Mouse (Mus musculus) heart, embryonic 15.5 days (tissue): ENCODE measurements at regions not wholly inside any gene's neighbourhood (a gene's known extent, or its start where the extent isn't known, plus 50 kb on each side); places are given as distances from the start of the nearest gene placed in this dataset.

Experiments
- ATAC-seq: fragments of 200-750 bp; cut with Nextera tagmentation; replicated peaks from 2 replicates; pipeline ENCODE4 v1.8.0; 2017; ENCODE audit warnings: low read depth, moderate TSS enrichment; ENCODE audit not compliant: insufficient number of reproducible peaks, insufficient read depth, low FRiP score
- H3K27ac ChIP-seq: fragments of 300-500 bp; sonication (generic); 2 replicates; pipeline ENCODE4 v1.5.1; 2015; ENCODE audit warnings: mild to moderate bottlenecking, inconsistent platforms
- H3K27me3 ChIP-seq: fragments of 300-500 bp; sonication (generic); 2 replicates; pipeline ENCODE4 v1.6.1; 2015; ENCODE audit warnings: inconsistent platforms
- H3K36me3 ChIP-seq: fragments of 300-500 bp; sonication (generic); 2 replicates; pipeline ENCODE4 v1.6.1; 2015; ENCODE audit warnings: mild to moderate bottlenecking, inconsistent platforms
- H3K4me1 ChIP-seq: fragments of 300-500 bp; sonication (generic); replicated peaks from 2 replicates; pipeline ENCODE4 v1.6.1; 2015; ENCODE audit warnings: inconsistent platforms
- H3K4me2 ChIP-seq: fragments of 300-500 bp; sonication (generic); 2 replicates; pipeline ENCODE4 v1.6.1; 2015; ENCODE audit warnings: inconsistent platforms, mild to moderate bottlenecking, moderate library complexity
- H3K4me3 ChIP-seq: fragments of 300-500 bp; sonication (generic); 2 replicates; pipeline ENCODE4 v1.5.1; 2015; ENCODE audit warnings: mild to moderate bottlenecking, inconsistent platforms
- H3K9ac ChIP-seq: fragments of 300-500 bp; sonication (generic); 2 replicates; pipeline ENCODE4 v1.6.1; 2015; ENCODE audit warnings: mild to moderate bottlenecking, inconsistent platforms
- H3K9me3 ChIP-seq: fragments of 300-500 bp; sonication (generic); replicated peaks from 2 replicates; pipeline ENCODE4 v1.6.1; 2016; ENCODE audit warnings: inconsistent platforms
- WGBS: fragments of 180-500 bp; shearing (Covaris S2); methylation state at CpG from one replicate; pipeline ENCODE4 v1.1.7; 2015; ENCODE audit warnings: mixed read lengths; 5-methylcytosine and 5-hydroxymethylcytosine counted together

DNA sequence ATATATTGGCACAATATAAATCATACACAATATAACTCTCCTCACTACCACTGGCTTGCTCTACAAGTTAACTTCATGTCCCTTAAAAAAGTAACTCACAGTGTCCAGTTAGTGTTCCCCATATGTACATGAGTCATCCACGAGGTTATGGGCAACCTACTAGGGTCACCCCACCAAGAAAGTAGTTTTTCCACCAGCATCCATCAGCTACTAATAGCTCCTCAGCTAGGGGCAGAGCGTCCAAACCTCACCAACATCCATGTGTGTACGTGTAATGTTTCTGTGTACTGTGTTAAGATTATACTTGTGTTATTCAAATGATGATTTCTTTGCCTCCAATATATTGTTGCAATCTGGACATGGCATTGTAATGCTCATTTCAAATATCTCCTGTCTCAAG, 264.7 kb upstream of the 9630041A04Rik start:
- 79% methylated on average over 3 of the region's 3 CpGs for WGBS
- no peak for ATAC-seq
- no peak overlapping the region for H3K27ac ChIP-seq
- no peak overlapping the region for H3K9ac ChIP-seq
- H3K4me1 ChIP-seq, result no peaks in the 10 kb centered on the region
- no peaks in the 10 kb centered on the region for H3K9me3 ChIP-seq
- no peak overlapping the region for H3K4me3 ChIP-seq
- no peaks in the 10 kb centered on the region for H3K36me3 ChIP-seq
- no peak overlapping the region for H3K4me2 ChIP-seq
- no peaks in the 10 kb centered on the region for H3K27me3 ChIP-seq

DNA sequence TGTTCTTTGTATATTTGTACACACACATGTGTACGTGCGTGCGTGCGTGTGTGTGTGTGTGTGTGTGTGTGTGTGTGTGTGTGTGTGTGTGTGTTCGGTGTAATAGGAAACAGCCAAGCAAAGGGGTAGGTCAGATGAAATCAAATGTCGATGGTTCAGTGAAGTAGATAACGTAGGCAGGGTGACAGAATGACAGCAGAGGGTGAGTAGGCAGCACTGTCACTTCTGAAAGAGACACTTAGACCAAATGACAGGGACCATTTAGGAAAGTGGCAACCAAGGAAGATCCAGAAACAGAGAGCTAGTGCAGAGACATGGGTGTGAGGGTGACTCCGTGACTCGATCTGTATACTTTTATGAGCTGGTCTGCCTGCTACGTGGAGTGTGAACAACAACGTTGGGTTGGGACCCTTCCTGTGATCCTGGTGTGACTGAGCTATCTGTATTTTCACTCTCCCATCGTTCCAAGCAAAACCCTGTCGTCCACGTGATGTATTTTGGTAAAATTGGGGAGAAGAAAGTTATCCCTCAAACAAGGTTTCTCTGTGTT, 266.5 kb upstream of the 9630041A04Rik start:
- Histone ChIP-seq H3K27me3 (no peaks in the 10 kb centered on the region), H3K4me1 (no peaks in the 10 kb centered on the region), H3K9ac (no peak overlapping the region), H3K36me3 (no peaks in the 10 kb centered on the region), H3K9me3 (no peaks in the 10 kb centered on the region), H3K4me2 (no peak overlapping the region), H3K27ac (no peak overlapping the region), H3K4me3 (no peak overlapping the region)
- ATAC-seq, result no peak
- WGBS, result 59% methylated on average over 14 of the region's 14 CpGs

DNA sequence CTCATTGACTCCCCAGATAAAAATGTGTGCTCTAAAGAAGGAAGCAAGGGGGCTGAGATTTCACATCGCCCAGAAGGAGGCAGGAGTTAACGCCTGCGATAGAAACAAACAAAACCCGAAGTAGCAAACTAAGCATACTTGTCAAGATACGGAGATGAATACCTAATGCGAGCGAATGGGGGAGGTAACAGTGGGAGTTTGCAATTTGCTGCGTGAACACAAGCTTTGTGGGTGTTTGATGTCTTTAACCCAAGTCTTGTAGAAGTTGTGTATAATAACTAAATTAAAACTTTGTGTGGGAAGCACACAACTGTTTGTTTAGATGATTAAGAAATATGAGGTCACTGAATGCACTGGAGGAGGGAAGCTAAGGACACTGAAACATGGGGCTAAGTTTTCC, 269.0 kb upstream of the 9630041A04Rik start:
- no peaks in the 10 kb centered on the region for H3K36me3 ChIP-seq
- no peak overlapping the region for H3K4me2 ChIP-seq
- H3K4me1 ChIP-seq, result no peaks in the 10 kb centered on the region
- H3K9ac ChIP-seq, result no peak overlapping the region
- no peak overlapping the region for H3K27ac ChIP-seq
- no peak for ATAC-seq
- H3K4me3 ChIP-seq, result no peak overlapping the region
- 73% methylated on average over 8 of the region's 8 CpGs for WGBS
- H3K27me3 ChIP-seq, result no peaks in the 10 kb centered on the region
- H3K9me3 ChIP-seq, result no peaks in the 10 kb centered on the region

- no peak for ATAC-seq
- no peak overlapping the region for H3K27ac ChIP-seq
- no peaks in the 10 kb centered on the region for H3K4me1 ChIP-seq
- no peaks in the 10 kb centered on the region for H3K9me3 ChIP-seq
- no peaks in the 10 kb centered on the region for H3K36me3 ChIP-seq
- H3K9ac ChIP-seq, result no peak overlapping the region
- H3K4me3 ChIP-seq, result no peak overlapping the region
- H3K4me2 ChIP-seq, result no peak overlapping the region
- H3K27me3 ChIP-seq, result no peaks in the 10 kb centered on the region
- 75% methylated on average over 8 of the region's 8 CpGs for WGBS
Measured at GRCm38 (mm10) chr9:101591681-101592080, 270.0 kb upstream of the 9630041A04Rik start.

DNA sequence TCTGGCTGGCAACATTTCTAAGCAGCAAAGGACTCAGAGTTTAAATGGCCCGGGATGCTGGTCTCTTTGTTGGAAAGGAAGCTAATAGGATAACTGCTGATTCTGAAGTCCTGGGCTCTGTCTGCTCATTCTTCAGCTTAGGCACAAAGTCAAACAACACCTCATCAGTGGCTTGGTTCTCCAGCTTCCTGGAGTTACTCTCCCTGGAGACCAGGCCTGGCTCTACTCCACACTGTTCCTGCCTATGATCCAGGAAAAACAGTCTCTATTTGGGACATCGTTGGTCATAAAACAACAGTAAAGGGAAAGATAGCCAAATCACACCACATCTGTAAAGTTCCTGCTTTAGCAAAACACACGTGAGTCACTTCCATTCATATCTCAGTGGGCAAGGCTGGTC, 271.3 kb upstream of the 9630041A04Rik start:
- no peak overlapping the region for H3K9ac ChIP-seq
- 50% methylated on average over 3 of the region's 3 CpGs for WGBS
- no peak overlapping the region for H3K27ac ChIP-seq
- H3K27me3 ChIP-seq, result no peaks in the 10 kb centered on the region
- H3K4me1 ChIP-seq, result no peaks in the 10 kb centered on the region
- no peaks in the 10 kb centered on the region for H3K36me3 ChIP-seq
- no peak; the same call in 1 of the 2 replicates for ATAC-seq
- H3K4me3 ChIP-seq, result no peak overlapping the region
- no peaks in the 10 kb centered on the region for H3K9me3 ChIP-seq
- H3K4me2 ChIP-seq, result no peak overlapping the region

DNA sequence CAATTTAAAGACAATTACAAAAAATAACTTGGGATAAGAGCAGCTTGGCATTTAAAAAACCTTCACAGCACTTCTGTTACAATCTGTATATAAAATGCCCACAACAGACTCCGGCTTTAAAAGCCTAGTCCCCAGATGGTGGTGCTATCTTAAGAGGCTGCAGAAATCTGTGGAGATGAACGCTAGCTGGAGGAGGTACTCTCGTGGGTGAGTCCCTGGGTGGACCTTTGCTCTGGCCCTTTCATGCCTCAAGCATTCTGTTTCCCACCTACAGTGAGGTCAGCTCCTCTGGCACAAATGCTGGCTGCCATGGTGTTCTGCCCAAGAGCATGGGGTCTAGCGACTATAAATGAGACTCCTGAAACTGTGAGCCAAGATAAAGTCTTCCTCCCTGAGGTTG, 280.6 kb upstream of the 9630041A04Rik start:
- Histone ChIP-seq H3K27ac (no peak overlapping the region), H3K36me3 (no peaks in the 10 kb centered on the region), H3K9me3 (no peaks in the 10 kb centered on the region), H3K4me1 (no peaks in the 10 kb centered on the region), H3K27me3 (no peaks in the 10 kb centered on the region), H3K4me3 (no peak overlapping the region), H3K9ac (no peak overlapping the region), H3K4me2 (no peak overlapping the region)
- WGBS, result 86% methylated on average over 4 of the region's 4 CpGs
- no peak for ATAC-seq

- H3K27ac ChIP-seq, result no peak overlapping the region
- H3K4me3 ChIP-seq, result no peak overlapping the region
- no peak for ATAC-seq
- no peaks in the 10 kb centered on the region for H3K4me1 ChIP-seq
- H3K36me3 ChIP-seq, result no peaks in the 10 kb centered on the region
- H3K4me2 ChIP-seq, result no peak overlapping the region
- no peaks in the 10 kb centered on the region for H3K27me3 ChIP-seq
- no peak overlapping the region for H3K9ac ChIP-seq
- no peaks in the 10 kb centered on the region for H3K9me3 ChIP-seq
- WGBS, result 18% methylated on average over 4 of the region's 4 CpGs
Measured at GRCm38 (mm10) chr9:101570714-101571113, 290.9 kb upstream of the 9630041A04Rik start.

DNA sequence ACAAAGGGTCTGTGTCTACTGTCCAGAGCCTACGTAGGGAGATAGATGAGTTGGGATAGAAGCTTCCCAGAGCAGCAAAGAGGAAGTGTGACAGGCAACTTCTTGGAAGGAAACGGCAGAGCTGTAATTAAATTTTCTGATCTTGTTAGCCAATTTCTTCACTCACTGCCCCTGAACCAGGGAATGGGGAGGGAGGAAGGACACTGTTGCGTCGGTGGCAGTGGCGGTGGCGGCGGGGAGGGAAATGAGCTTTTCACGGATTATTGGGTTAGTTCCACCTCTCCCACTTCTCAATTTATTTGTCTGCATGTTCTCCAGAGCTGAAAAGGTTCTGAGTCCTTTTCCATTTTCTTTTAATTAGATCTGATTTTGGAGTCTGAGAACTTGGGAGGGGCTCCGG, 298.4 kb upstream of the 9630041A04Rik start:
- Histone ChIP-seq H3K27ac (no peak overlapping the region), H3K4me3 (no peak overlapping the region), H3K9ac (no peak overlapping the region), H3K36me3 (no peaks in the 10 kb centered on the region), H3K4me2 (no peak overlapping the region), H3K27me3 (no peaks in the 10 kb centered on the region), H3K4me1 (no peaks in the 10 kb centered on the region), H3K9me3 (no peaks in the 10 kb centered on the region)
- 76% methylated on average over 9 of the region's 9 CpGs for WGBS
- no peak for ATAC-seq

DNA sequence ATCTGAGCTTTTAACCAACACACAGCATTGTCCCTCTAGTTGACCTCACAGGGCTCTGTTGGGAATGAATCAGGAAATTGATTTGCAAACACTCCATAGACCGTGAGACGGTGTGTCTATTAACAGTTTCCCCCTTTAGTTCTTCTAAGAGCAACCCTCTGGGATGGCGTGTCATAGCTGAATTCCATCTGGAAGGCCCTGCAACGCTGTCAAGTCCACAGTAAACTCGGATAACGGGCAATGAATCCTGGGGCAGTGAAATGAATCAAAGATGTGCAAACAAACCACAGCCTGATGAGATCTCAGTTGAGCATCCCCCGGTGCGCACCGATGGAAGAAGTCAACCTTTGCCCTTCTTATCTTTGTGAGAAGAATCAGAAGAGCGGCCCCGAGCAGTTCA, 302.3 kb upstream of the 9630041A04Rik start:
- 75% methylated on average over 11 of the region's 11 CpGs for WGBS
- no peak for ATAC-seq
- no peaks in the 10 kb centered on the region for H3K27me3 ChIP-seq
- no peak overlapping the region for H3K4me2 ChIP-seq
- H3K4me1 ChIP-seq, result no peaks in the 10 kb centered on the region
- no peak overlapping the region for H3K4me3 ChIP-seq
- no peak overlapping the region for H3K27ac ChIP-seq
- no peaks in the 10 kb centered on the region for H3K9me3 ChIP-seq
- H3K36me3 ChIP-seq, result no peaks in the 10 kb centered on the region
- H3K9ac ChIP-seq, result no peak overlapping the region

DNA sequence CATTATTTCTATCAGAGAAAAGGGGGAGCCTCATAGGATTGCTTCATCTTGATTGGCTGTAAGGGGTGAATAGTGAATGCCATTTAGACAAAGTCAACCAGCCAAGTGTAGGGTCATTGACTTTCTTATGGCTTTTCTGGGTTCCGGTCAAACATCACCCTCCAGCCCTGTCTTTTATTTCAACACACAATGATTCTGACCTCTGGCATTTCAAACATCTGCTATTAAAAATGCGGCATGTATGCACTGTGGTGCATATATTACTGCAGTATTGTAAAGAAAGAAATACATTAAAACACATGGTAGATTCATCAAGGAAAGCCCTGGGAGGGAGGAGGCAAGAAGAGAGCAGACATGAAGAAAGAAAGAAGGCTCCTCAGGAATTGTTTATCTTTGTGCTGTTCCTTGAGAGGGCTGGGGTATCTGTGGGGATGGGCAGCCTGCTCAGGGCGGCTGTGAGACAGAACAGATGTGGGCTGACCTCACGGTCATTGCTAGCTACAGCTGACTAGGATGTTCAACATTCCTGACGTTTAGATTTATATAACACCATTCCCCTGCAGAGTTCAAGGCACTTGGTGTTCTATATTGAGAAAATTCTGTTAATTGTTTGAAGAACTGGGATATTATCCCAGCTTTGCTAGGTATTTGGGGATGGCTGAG, 303.5 kb upstream of the Ppp2r3a start:
- Histone ChIP-seq H3K9me3 (no peaks in the 10 kb centered on the region), H3K36me3 (no peaks in the 10 kb centered on the region), H3K27me3 (no peaks in the 10 kb centered on the region), H3K4me1 (no peaks in the 10 kb centered on the region), H3K4me2 (no peak overlapping the region), H3K4me3 (no peak overlapping the region), H3K27ac (no peak overlapping the region), H3K9ac (no peak overlapping the region)
- 27% methylated on average over 5 of the region's 5 CpGs for WGBS
- no peak for ATAC-seq

DNA sequence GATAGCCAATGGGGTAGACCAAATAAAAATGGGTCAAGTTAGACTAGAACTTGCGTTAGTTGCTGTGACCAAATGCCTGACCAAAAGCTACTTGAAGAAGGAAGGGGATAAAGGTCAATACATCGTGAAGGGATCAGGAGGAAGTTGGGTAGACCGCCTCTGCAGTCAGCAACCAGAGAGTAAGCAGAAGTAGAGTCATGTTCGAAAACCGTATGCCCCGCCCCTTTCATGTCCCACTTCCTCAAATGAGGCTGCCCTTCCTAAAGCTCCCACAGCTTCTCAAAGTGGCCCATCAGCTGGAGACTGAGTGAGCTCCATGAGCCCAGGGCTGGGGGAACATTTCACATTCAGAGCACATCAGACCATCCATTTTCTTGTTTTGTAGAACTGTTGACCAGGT, 301.2 kb upstream of the Ppp2r3a start:
- no peak overlapping the region for H3K4me3 ChIP-seq
- H3K27ac ChIP-seq, result no peak overlapping the region
- H3K4me1 ChIP-seq, result no peaks in the 10 kb centered on the region
- ATAC-seq, result no peak
- no peaks in the 10 kb centered on the region for H3K9me3 ChIP-seq
- H3K27me3 ChIP-seq, result no peaks in the 10 kb centered on the region
- no peaks in the 10 kb centered on the region for H3K36me3 ChIP-seq
- WGBS, result 85% methylated on average over 6 of the region's 6 CpGs
- no peak overlapping the region for H3K9ac ChIP-seq
- no peak overlapping the region for H3K4me2 ChIP-seq

DNA sequence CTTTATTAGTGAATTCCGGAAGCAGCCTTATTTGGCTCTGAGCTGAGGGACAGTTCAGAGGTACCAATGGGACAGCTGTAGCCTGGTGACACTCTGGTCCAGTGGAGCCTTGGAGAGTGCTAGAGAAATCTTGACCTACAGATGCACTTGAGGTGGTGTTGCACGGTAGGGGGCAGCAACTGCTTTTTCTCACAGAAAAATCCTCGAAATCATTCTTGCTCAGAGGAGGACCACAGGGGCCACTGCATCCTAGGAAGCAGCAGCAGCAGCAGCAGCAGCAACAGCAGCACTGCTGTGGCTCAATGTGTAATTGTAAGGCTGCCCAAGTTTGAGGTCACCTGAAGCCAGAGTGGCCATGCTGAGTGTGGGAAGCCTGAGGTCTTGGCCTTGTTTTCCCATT, 299.7 kb upstream of the Ppp2r3a start:
- Histone ChIP-seq H3K4me1 (no peaks in the 10 kb centered on the region), H3K4me3 (no peak overlapping the region), H3K9ac (no peak overlapping the region), H3K27ac (no peak overlapping the region), H3K27me3 (no peaks in the 10 kb centered on the region), H3K4me2 (no peak overlapping the region), H3K9me3 (no peaks in the 10 kb centered on the region), H3K36me3 (no peaks in the 10 kb centered on the region)
- no peak for ATAC-seq
- 47% methylated on average over 3 of the region's 3 CpGs for WGBS
